Mouse (Mus musculus) testis, adult 2 months (tissue): Measurements from ENCODE around the gene Rap1b.

Experiments used
- CTCF ChIP-seq: fragments of 200-500 bp; IDR thresholded peaks from 2 replicates; pipeline ENCODE4 v1.5.1; 2012; ENCODE audit warnings: low read depth, mild to moderate bottlenecking, inconsistent platforms, low read length, moderate library complexity; ENCODE audit not compliant: control insufficient read depth, insufficient read depth, insufficient replicate concordance
- POLR2A ChIP-seq: fragments of 200-500 bp; IDR thresholded peaks from 2 replicates; pipeline ENCODE4 v1.6.1; 2012; ENCODE audit warnings: low read depth, mild to moderate bottlenecking, inconsistent platforms, low read length, moderate library complexity; ENCODE audit not compliant: control insufficient read depth

DNA sequence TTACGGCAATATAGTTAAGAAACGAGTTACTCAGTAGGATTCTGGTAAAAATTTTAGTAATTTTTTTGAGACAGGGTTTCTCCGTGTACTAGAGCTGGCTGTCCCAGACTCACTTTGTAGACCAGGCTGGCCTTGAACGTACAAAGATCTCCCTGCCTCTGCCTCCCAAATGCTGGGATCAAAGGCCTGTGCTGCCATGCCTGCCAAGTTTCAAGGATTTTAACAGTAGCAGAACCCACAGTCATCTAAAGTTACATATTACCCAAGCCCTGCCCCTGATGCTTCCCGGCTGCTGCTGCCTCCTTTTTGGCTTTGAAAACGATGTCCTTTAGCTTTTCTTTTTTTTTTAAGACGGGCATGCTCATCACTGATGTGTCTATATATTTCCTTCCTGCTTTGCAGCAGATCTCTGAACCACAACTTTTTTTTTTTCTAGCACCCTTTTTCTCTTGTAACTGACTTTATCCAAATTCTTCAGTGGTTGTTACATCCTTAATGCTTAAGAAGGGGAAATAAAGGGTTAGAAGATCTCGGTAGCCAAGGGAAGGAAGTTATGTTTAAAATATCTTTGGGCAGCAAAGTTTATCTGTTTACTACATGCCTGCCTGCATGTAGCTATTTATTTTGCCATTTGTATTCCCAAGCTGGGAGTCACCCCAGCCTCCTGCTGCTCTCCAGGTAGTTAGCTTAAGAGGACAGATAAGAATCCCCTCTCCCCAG is 10.3 kb upstream of the Rap1b start:
- TF ChIP-seq POLR2A (no peak), CTCF (no peak)
